Mouse (Mus musculus): ENCODE measurements around the gene Prkn. TPM values are rescaled to one million over a fixed set of nuclear protein-coding genes. Genes with fewer than 3 reads are reported as not detected.

Gene Prkn
- polyA plus RNA-seq (2017; shearing (Covaris generic)): not detected

GRCm38 (mm10) chr17:10840148-10840707 lies at the start of gene Prkn, which contains the start of gene Pacrg:
Gene Prkn (plus strand): TSS chr17:10840384.
Gene Pacrg (minus strand): TSS chr17:10840311.

Other genes starting within 250 kb of the Prkn start
- gene Pacrg, start 73 bp upstream of the Prkn start, polyA plus RNA-seq (2017; shearing (Covaris generic)): not detected